Mouse (Mus musculus): ENCODE results near the gene Phc3.

The Phc3 gene

GRCm38 (mm10) chr3:30976991-30977603 is 7.9 kb upstream of the Phc3 start:
- DNase-seq (ENCODE audit: low read depth, low spot score), result no peak

- DNase-seq (ENCODE audit: low read depth, low spot score), result peak; percentile 50
These were observed 6.0 kb upstream of the Phc3 start for GRCm38 (mm10) chr3:30975102-30975754.

- DNase-seq (ENCODE audit: low read depth, low spot score), result no peak
These were observed 603 bp downstream of the Phc3 start for GRCm38 (mm10) chr3:30968531-30969092.

GRCm38 (mm10) chr3:30965644-30966043 is 3.6 kb downstream of the Phc3 start:
- no peak for DNase-seq (ENCODE audit: low read depth, low spot score)

- DNase-seq (ENCODE audit: low read depth, low spot score), result no peak
These were observed 5.0 kb downstream of the Phc3 start for GRCm38 (mm10) chr3:30964216-30964615.

- DNase-seq (ENCODE audit: low read depth, low spot score), result no peak
These were observed 6.1 kb downstream of the Phc3 start for GRCm38 (mm10) chr3:30963100-30963499.

- DNase-seq (ENCODE audit: low read depth, low spot score), result no peak
These were observed 9.1 kb downstream of the Phc3 start for GRCm38 (mm10) chr3:30959868-30960831.

GRCm38 (mm10) chr3:30958709-30959108 is 10.5 kb downstream of the Phc3 start:
- DNase-seq (ENCODE audit: low read depth, low spot score), result no peak

- no peak for DNase-seq (ENCODE audit: low read depth, low spot score)
These were observed 12.9 kb downstream of the Phc3 start for GRCm38 (mm10) chr3:30956327-30956726.

GRCm38 (mm10) chr3:30952273-30953070 is 16.7 kb downstream of the Phc3 start:
- DNase-seq (ENCODE audit: low read depth, low spot score), result no peak

GRCm38 (mm10) chr3:30951652-30952051 is 17.6 kb downstream of the Phc3 start:
- no peak for DNase-seq (ENCODE audit: low read depth, low spot score)

- no peak for DNase-seq (ENCODE audit: low read depth, low spot score)
These were observed 34.8 kb downstream of the Phc3 start for GRCm38 (mm10) chr3:30934384-30934783.

- no peak for DNase-seq (ENCODE audit: low read depth, low spot score)
These were observed 39.4 kb downstream of the Phc3 start for GRCm38 (mm10) chr3:30929828-30930227.

GRCm38 (mm10) chr3:30927664-30928063 is 41.6 kb downstream of the Phc3 start:
- no peak for DNase-seq (ENCODE audit: low read depth, low spot score)

- no peak for DNase-seq (ENCODE audit: low read depth, low spot score)
These were observed 52.1 kb downstream of the Phc3 start for GRCm38 (mm10) chr3:30917160-30917559.

GRCm38 (mm10) chr3:30904658-30905057 is 64.6 kb downstream of the Phc3 start:
- DNase-seq (ENCODE audit: low read depth, low spot score), result no peak

- DNase-seq (ENCODE audit: low read depth, low spot score), result no peak
These were observed 69.8 kb downstream of the Phc3 start for GRCm38 (mm10) chr3:30899407-30899806.

- no peak for DNase-seq (ENCODE audit: low read depth, low spot score)
These were observed 72.5 kb downstream of the Phc3 start for GRCm38 (mm10) chr3:30896721-30897120.

GRCm38 (mm10) chr3:30889014-30889413 is 80.2 kb downstream of the Phc3 start:
- DNase-seq (ENCODE audit: low read depth, low spot score), result no peak

GRCm38 (mm10) chr3:30887449-30887848 is 81.8 kb downstream of the Phc3 start:
- no peak for DNase-seq (ENCODE audit: low read depth, low spot score)

GRCm38 (mm10) chr3:30876709-30877108 is 92.5 kb downstream of the Phc3 start:
- DNase-seq (ENCODE audit: low read depth, low spot score), result no peak

Data from retina, adult 2 months (tissue).